Comparison of ENCODE assay signal across 11 mouse cellular contexts in the genomic region with DNA sequence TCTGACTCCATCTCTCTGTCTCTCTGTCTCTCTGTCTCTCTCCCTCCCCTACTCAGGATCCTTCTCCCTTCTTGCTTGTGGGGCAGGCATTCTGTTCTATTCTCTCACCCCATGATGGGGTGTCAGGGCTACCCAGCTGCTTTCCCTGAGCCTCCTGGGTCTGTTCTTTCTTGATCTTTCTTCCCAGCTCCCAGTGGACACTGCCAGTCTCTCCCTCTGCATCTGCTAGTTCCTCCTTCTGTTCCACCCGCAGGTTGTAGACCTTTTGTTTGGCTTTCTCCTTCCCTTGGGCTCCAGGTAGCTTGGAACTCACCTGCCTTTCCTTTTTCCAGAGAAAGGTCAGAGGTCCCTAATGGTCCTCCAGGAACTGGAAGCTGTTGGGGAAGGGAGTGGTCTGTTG. TPM values are rescaled to one million over a fixed set of nuclear protein-coding genes. Genes with fewer than 3 reads are reported as not detected.
DNase-seq lines count a peak whose midpoint lies in the region; ATAC-seq lines count a peak whose summit lies in the region.
"Had no signal": no experiment of that assay in that cellular context is flagged by ENCODE, and none has a peak within 500 bp of the region (broad histone marks: within the 10 kb centered on the region; RNA-seq: fewer than 3 reads in every experiment).

No protein-coding gene starts in this region.

- no peak overlapping the region for H3K27ac ChIP-seq in heart, embryonic 16.5 days (ENCODE audit: low read length)
- no peak overlapping the region for H3K27ac ChIP-seq in embryonic facial prominence, embryonic 13.5 days
- H3K27ac ChIP-seq in intestine, embryonic 15.5 days: no peak overlapping the region
- peak overlapping the region; percentile 69 for H3K27ac ChIP-seq in midbrain, embryonic 16.5 days (ENCODE audit: low read length)

- H3K4me3 ChIP-seq in heart, embryonic 16.5 days (ENCODE audit: low read length): no peak overlapping the region
- H3K4me3 ChIP-seq in embryonic facial prominence, embryonic 13.5 days: peak overlapping the region; percentile 93
- peak overlapping the region; percentile 63 for H3K4me3 ChIP-seq in intestine, embryonic 15.5 days (replicated peaks)
- peak overlapping the region; percentile 81 for H3K4me3 ChIP-seq in midbrain, embryonic 16.5 days (ENCODE audit: low read depth, low read length)

- intact Hi-C loops in heart, postnatal 25 days (cut with DNase I): no loop called here

- no peak for DNase-seq in heart, postnatal 25 days (ENCODE audit: low spot score)
- no peak for DNase-seq in frontal cortex, postnatal 10 days (ENCODE audit: low spot score in 2 of 2)
- DNase-seq in embryo, embryonic 10 days (ENCODE audit: low spot score): no peak
- DNase-seq in cerebellum, adult 9-10 months: no peak
- DNase-seq: adrenal gland, postnatal 25 days; thymus, postnatal 25 days had no signal

- peaks cover 31% of the 10 kb centered on the region for H3K4me1 ChIP-seq in heart, embryonic 16.5 days (ENCODE audit: control insufficient read depth, insufficient read depth, low read length)
- H3K4me1 ChIP-seq in embryonic facial prominence, embryonic 13.5 days: peaks cover 59% of the 10 kb centered on the region
- peaks cover 28% of the 10 kb centered on the region for H3K4me1 ChIP-seq in intestine, embryonic 15.5 days (replicated peaks)
- peaks cover 58% of the 10 kb centered on the region for H3K4me1 ChIP-seq in midbrain, embryonic 16.5 days (ENCODE audit: control insufficient read depth, insufficient read depth, low read length)

- peak overlapping the region; percentile 73 for H3K4me2 ChIP-seq in heart, embryonic 16.5 days (ENCODE audit: low read depth, low read length)
- H3K4me2 ChIP-seq in embryonic facial prominence, embryonic 13.5 days: peak overlapping the region; percentile 81
- peak overlapping the region; percentile 76 for H3K4me2 ChIP-seq in intestine, embryonic 15.5 days (replicated peaks)
- peak overlapping the region; percentile 97 for H3K4me2 ChIP-seq in midbrain, embryonic 16.5 days (ENCODE audit: low read length)

- H3K9ac ChIP-seq in heart, embryonic 16.5 days (ENCODE audit: low read length): no peak overlapping the region
- H3K9ac ChIP-seq in embryonic facial prominence, embryonic 13.5 days: peak overlapping the region; percentile 94
- H3K9ac ChIP-seq in intestine, embryonic 15.5 days: peak overlapping the region; percentile 20
- peak overlapping the region; percentile 99 for H3K9ac ChIP-seq in midbrain, embryonic 16.5 days (ENCODE audit: low read depth, low read length)

- H3K9me3 ChIP-seq in heart, embryonic 16.5 days (replicated peaks; ENCODE audit: control insufficient read depth, low read length): no peaks in the 10 kb centered on the region
- H3K9me3 ChIP-seq in embryonic facial prominence, embryonic 13.5 days: no peaks in the 10 kb centered on the region
- H3K9me3 ChIP-seq in intestine, embryonic 15.5 days: no peaks in the 10 kb centered on the region
- no peaks in the 10 kb centered on the region for H3K9me3 ChIP-seq in midbrain, embryonic 16.5 days (replicated peaks; ENCODE audit: control insufficient read depth, low read length, poor library complexity, severe bottlenecking)

- 50% methylated on average over 1 of the region's 1 CpGs for WGBS in heart, embryonic 16.5 days
- WGBS in embryonic facial prominence, embryonic 13.5 days: 37% methylated on average over 1 of the region's 1 CpGs
- WGBS in intestine, embryonic 15.5 days: 38% methylated on average over 1 of the region's 1 CpGs
- 13% methylated on average over 1 of the region's 1 CpGs for whole genome bisulfite sequencing in midbrain, embryonic 16.5 days

- no peak for ATAC-seq in heart, embryonic 16.5 days (replicated peaks; ENCODE audit: extremely low read depth, insufficient read depth, low FRiP score)
- ATAC-seq in embryonic facial prominence, embryonic 13.5 days (ENCODE audit: insufficient number of reproducible peaks, insufficient read depth, low FRiP score, low TSS enrichment, low read depth): no peak
- no peak for ATAC-seq in intestine, embryonic 15.5 days
- ATAC-seq in midbrain, embryonic 16.5 days: no peak

- H3K36me3 ChIP-seq in heart, embryonic 16.5 days (ENCODE audit: control insufficient read depth, insufficient read depth): no peaks in the 10 kb centered on the region
- peaks cover 35% of the 10 kb centered on the region for H3K36me3 ChIP-seq in embryonic facial prominence, embryonic 13.5 days
- H3K36me3 ChIP-seq in intestine, embryonic 15.5 days: no peaks in the 10 kb centered on the region
- H3K36me3 ChIP-seq in midbrain, embryonic 16.5 days (ENCODE audit: control insufficient read depth, insufficient read depth, low read length): peaks cover 18% of the 10 kb centered on the region

- H3K27me3 ChIP-seq in heart, embryonic 16.5 days (ENCODE audit: control insufficient read depth, insufficient read depth, low read length): no peaks in the 10 kb centered on the region
- no peaks in the 10 kb centered on the region for H3K27me3 ChIP-seq in embryonic facial prominence, embryonic 13.5 days
- H3K27me3 ChIP-seq in intestine, embryonic 15.5 days (replicated peaks): no peaks in the 10 kb centered on the region
- H3K27me3 ChIP-seq in midbrain, embryonic 16.5 days (ENCODE audit: control insufficient read depth, insufficient read depth, low read depth, low read length): no peaks in the 10 kb centered on the region

RNA-seq across cellular contexts. Expression of a gene that starts 1.7 kb away (rescaled TPM):
- 8.6 and 9.0 TPM in 2 replicates for polyA plus RNA-seq in heart, embryonic 16.5 days (2015; fragmentation: Nextera tagmentation; extraction: Ambion mirVana)
- total RNA-seq in heart, postnatal 25 days (2021): 1 to 10 TPM; 1.2 to 1.5 TPM
- polyA plus RNA-seq in embryonic facial prominence, embryonic 13.5 days (2015; fragmentation: Nextera tagmentation; extraction: Ambion mirVana): 36.2 and 36.8 TPM in 2 replicates
- polyA plus RNA-seq in intestine, embryonic 15.5 days (2015; fragmentation: Nextera tagmentation; extraction: Ambion mirVana): 15.0 and 15.3 TPM in 2 replicates
- 164 and 171 TPM in 2 replicates for polyA plus RNA-seq in midbrain, embryonic 16.5 days (2015; fragmentation: Nextera tagmentation; extraction: Ambion mirVana)

RNA-seq across cellular contexts. Expression of a gene that starts 20.6 kb away (rescaled TPM):
- 5.8 and 6.4 TPM in 2 replicates for polyA plus RNA-seq in heart, embryonic 16.5 days (2015; fragmentation: Nextera tagmentation; extraction: Ambion mirVana)
- total RNA-seq in heart, postnatal 25 days (2021): 10 to 100 TPM; 45.5 to 52.6 TPM
- polyA plus RNA-seq in embryonic facial prominence, embryonic 13.5 days (2015; fragmentation: Nextera tagmentation; extraction: Ambion mirVana): 13.2 and 13.5 TPM in 2 replicates
- polyA plus RNA-seq in intestine, embryonic 15.5 days (2015; fragmentation: Nextera tagmentation; extraction: Ambion mirVana): 6.8 and 8.1 TPM in 2 replicates
- polyA plus RNA-seq in midbrain, embryonic 16.5 days (2015; fragmentation: Nextera tagmentation; extraction: Ambion mirVana): 18.4 and 19.4 TPM in 2 replicates

RNA-seq across cellular contexts. Expression of a gene that starts 29.7 kb away (rescaled TPM):
- 141 and 148 TPM in 2 replicates for polyA plus RNA-seq in heart, embryonic 16.5 days (2015; fragmentation: Nextera tagmentation; extraction: Ambion mirVana)
- 100 to 1,000 TPM; 377 to 397 TPM for total RNA-seq in heart, postnatal 25 days (2021)
- 33.2 and 33.7 TPM in 2 replicates for polyA plus RNA-seq in embryonic facial prominence, embryonic 13.5 days (2015; fragmentation: Nextera tagmentation; extraction: Ambion mirVana)
- polyA plus RNA-seq in intestine, embryonic 15.5 days (2015; fragmentation: Nextera tagmentation; extraction: Ambion mirVana): 30.8 and 31.2 TPM in 2 replicates
- 24.1 and 27.5 TPM in 2 replicates for polyA plus RNA-seq in midbrain, embryonic 16.5 days (2015; fragmentation: Nextera tagmentation; extraction: Ambion mirVana)

RNA-seq across cellular contexts. Expression of a gene that starts 35.3 kb away (rescaled TPM):
- polyA plus RNA-seq in heart, embryonic 16.5 days (2015; fragmentation: Nextera tagmentation; extraction: Ambion mirVana): 27.9 and 29.4 TPM in 2 replicates
- total RNA-seq in heart, postnatal 25 days (2021): 100 to 1,000 TPM; 142 to 163 TPM
- polyA plus RNA-seq in embryonic facial prominence, embryonic 13.5 days (2015; fragmentation: Nextera tagmentation; extraction: Ambion mirVana): 1.1 and 1.5 TPM in 2 replicates
- polyA plus RNA-seq in intestine, embryonic 15.5 days (2015; fragmentation: Nextera tagmentation; extraction: Ambion mirVana): 0.19 TPM in 1 of 2 replicates, not detected in the other
- 0.20 TPM in 1 of 2 replicates, not detected in the other for polyA plus RNA-seq in midbrain, embryonic 16.5 days (2015; fragmentation: Nextera tagmentation; extraction: Ambion mirVana)
- total RNA-seq: adrenal gland, postnatal 25 days had no signal

RNA-seq across cellular contexts. Expression of a gene that starts 44.0 kb away (rescaled TPM):
- 0.33 TPM in 1 of 2 replicates, not detected in the other for polyA plus RNA-seq in heart, embryonic 16.5 days (2015; fragmentation: Nextera tagmentation; extraction: Ambion mirVana)
- not detected for total RNA-seq in heart, postnatal 25 days (2021)
- not detected in 2 replicates for polyA plus RNA-seq in embryonic facial prominence, embryonic 13.5 days (2015; fragmentation: Nextera tagmentation; extraction: Ambion mirVana)
- not detected in 2 replicates for polyA plus RNA-seq in intestine, embryonic 15.5 days (2015; fragmentation: Nextera tagmentation; extraction: Ambion mirVana)
- not detected in 2 replicates for polyA plus RNA-seq in midbrain, embryonic 16.5 days (2015; fragmentation: Nextera tagmentation; extraction: Ambion mirVana)
- total RNA-seq: adrenal gland, postnatal 25 days had no signal
- polyA plus RNA-seq: frontal cortex, adult 2 months had no signal
